Mouse (Mus musculus) left cerebral cortex, postnatal 4 days (tissue): Measurements from ENCODE around the gene Gm2974. TPM values are rescaled to one million over a fixed set of nuclear protein-coding genes. Genes with fewer than 3 reads are reported as not detected.
"Not testable (repeated sequence)": the region's sequence is repeated elsewhere in the genome, so short reads cannot be mapped to it uniquely, and the experiment has no call there.

Experiments used
- DNase-seq: peaks from one replicate; pipeline ENCODE4 v3.0.0-alpha.2; 2022
- intact Hi-C: fragments of 180-260 bp; cut with DNase I; formaldehyde crosslinking; loops from one replicate; pipeline ENCODE4 v1.15.1; 2025
- total RNA-seq, 2 experiments: library from RNA; stranded (reverse); gene quantifications; 2 replicates each; pipeline ENCODE4 v1.2.3; 2021

Gm2974 gene
- 10 to 100 TPM in 1 of 2 experiments, 1 to 10 TPM in 1; 6.0 to 10.7 TPM for total RNA-seq

DNA sequence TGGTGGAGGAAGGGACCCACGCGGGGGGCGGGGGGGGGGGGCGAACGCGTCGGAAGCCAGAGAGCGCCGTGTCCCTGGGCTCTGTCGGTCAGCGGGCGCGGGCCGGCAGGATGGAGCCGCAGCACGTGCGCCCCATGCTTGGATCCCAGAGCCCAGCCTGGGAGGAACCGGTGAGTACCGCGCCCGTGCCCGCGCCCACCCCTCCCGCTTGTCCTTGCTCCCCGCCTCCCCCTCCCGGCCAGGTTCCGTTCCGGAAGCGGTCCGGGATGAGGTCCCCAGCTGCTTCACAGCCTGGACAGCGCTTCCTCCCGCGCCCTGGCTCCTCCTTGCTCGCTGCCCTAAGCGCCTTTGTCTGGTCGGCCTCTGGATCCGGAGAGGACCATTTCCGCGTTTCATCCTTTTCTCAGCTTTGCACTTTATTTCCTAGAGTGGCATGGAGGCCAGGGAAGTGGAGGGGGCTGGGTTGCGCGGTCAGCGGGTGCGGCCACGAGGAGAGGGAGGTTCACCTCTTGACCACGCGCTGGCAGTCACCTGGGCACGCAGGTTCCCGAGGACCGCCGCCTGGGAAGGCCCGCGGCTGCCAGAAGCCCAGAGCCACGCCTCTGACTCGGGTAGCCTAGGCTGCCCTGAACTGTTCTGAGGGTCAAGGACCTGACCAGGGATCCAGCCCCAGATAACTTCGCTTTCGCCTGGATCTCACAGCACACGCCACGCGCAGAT lies at the start of gene Gm2974:
Gene Gm2974, plus strand, starts transcription at position 86 of the 720 bp plus-strand sequence.
- DNase-seq: peak; percentile 16
- intact Hi-C loops: not testable (repeated sequence)

DNA sequence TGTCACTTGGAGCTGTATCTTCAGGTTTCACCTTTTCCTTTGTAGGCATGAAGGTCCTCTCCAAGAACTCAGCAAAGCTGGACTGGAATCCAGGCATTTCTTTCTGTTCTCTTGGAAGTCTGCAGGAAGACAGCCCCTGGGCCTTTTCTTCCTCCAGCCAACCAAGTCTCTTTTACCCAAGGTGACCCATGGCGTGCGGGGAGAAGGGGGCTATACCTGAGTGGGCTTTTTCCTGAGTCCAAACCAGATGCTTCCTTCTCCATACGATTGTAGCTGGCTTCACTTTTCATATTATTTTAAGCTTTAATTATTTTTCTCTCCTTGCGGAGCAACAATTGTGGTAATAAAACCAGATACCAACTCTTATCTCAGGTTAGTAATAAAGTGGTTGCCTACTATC lies 40.7 kb upstream of the Gm2974 start:
- peak; percentile 0 for DNase-seq
- intact Hi-C loops: not testable (repeated sequence)

DNA sequence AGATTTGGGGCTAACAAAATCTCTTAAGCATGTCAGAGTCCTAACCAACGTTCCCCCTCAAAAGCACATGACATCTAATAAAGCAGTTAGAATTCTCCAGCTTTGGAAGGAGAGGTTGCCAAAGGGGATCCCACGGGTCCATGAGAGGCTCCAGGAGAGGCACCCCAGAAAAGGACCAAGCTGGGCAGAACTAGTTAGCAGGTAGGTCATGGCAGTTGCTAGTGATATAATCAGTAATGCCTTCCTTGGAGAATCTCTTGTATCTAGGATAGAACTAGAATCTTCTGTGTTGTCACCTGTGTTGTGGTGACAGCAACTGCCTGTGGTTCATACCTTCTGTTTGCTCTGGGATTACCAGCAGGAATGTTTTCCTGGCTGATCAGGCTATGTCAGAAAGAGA lies 17.6 kb upstream of the Gm2974 start, which contains the start of gene Gm3127:
Gene Gm3127, plus strand, starts transcription at position 301 of the 400 bp plus-strand sequence.
- intact Hi-C loops, DNase-seq: not testable (repeated sequence)

DNA sequence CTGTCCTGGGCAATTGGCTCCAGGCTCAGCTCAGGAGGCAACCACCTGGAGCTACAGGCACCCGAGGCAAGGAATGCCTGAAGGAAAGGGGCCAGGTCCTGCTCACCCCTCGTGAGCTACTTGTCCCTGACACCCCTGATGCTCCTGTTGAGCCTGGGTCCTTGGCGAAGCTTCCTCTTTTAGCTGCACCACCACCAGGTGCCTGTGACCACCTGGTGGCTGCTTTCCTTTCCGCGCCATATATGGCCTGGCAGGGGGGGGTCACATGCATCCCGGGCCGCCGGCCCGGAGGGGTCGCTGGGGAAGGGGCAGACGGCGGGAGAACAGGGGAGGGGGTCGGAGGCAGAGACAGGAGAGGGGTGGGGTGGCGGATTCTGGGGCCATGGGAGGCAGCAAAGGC lies 346 bp upstream of the Gm2974 start:
- intact Hi-C loops: not testable (repeated sequence)
- DNase-seq: peak; percentile 1

DNA sequence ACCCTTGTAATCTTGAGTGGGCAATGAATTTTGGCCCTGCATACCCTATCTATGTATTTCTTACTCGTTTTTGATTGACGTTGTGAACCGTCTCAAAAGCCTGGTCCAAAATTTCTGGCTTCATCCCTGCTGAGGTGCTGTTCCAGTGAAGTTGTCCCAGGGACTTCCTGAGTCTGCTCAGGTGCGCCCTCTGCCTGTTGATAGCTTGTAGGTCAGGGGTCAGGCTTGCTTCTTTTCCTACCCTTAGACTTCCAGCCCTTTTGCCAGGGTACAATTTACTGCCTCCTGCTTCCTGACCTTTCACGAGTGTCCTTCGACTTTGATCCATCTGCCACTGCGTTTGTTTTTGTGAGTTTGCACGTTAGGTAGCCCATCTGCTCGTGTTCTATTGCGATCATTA lies 999 bp downstream of the Gm2974 start:
- DNase-seq: peak; percentile 10
- intact Hi-C loops: not testable (repeated sequence)

DNA sequence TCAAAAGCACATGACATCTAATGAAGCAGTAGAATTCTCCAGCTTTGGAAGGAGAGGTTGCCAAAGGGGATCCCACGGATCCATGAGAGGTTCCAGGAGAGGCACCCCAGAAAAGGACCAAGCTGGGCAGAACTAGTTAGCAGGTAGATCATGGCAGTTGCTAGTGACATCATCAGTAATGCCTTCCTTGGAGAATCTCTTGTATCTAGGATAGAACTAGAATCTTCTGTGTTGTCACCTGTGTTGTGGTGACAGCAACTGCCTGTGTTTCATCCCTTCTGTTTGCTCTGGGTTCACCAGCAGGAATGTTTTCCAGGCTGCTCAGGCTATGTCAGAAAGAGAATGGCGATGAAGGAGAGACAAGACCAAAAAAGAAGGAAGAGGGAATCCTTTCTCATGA lies 67.0 kb downstream of the Gm2974 start, which contains the start of gene Gm3138:
Gene Gm3138, plus strand, starts transcription at position 301 of the 400 bp plus-strand sequence.
- intact Hi-C loops: not testable (repeated sequence)

More for the DNA sequence above, 67.0 kb downstream of the Gm2974 start, which contains the start of gene Gm3138:
- not testable (repeated sequence) for DNase-seq

Other genes starting within 250 kb of the Gm2974 start
- 1 to 10 TPM; 1.0 to 1.2 TPM for gene Gm3095, start 219.0 kb upstream of the Gm2974 start, total RNA-seq
- gene Gm3099, start 184.2 kb upstream of the Gm2974 start, total RNA-seq: not detected
- gene Gm5796, start 158.6 kb upstream of the Gm2974 start, total RNA-seq: 10 to 100 TPM; 27.3 to 27.4 TPM
- gene Gm3115, start 98.5 kb upstream of the Gm2974 start, total RNA-seq: 1 to 10 TPM; 1.0 to 1.1 TPM
- 10 to 100 TPM; 20.5 to 23.2 TPM for gene Gm8108, start 72.0 kb upstream of the Gm2974 start, total RNA-seq
- not detected for gene Gm3127, start 17.5 kb upstream of the Gm2974 start, total RNA-seq
- not detected for gene Gm3138, start 67.1 kb downstream of the Gm2974 start, total RNA-seq
- gene Gm3149, start 134.7 kb downstream of the Gm2974 start, total RNA-seq: not detected
- gene 2610042L04Rik, start 152.2 kb downstream of the Gm2974 start, total RNA-seq: 1 to 10 TPM; 7.9 to 8.0 TPM
- not detected for gene Gm3159, start 214.9 kb downstream of the Gm2974 start, total RNA-seq
- gene Gm3164, start 232.9 kb downstream of the Gm2974 start, total RNA-seq: 1 to 10 TPM; 5.4 to 7.8 TPM
- gene Gm3173, start 248.4 kb downstream of the Gm2974 start, total RNA-seq: 1 to 10 TPM; 3.2 to 3.7 TPM